Mouse (Mus musculus): ENCODE data around the gene Grik4.

- no peak for TF ChIP-seq CTCF (IDR thresholded peaks at IDR 0.05; ENCODE audit: extremely low read depth, insufficient read length, insufficient replicate concordance, low read depth, low read length)
- no peak for TF ChIP-seq POLR2A (IDR thresholded peaks at IDR 0.05; ENCODE audit: low read depth, low read length)
Observed at GRCm38 (mm10) chr9:42520587-42521084, 423.7 kb downstream of the Grik4 start.
